Mouse (Mus musculus) liver, adult 2 months (tissue): ENCODE results near the gene Serinc5. TPM values are rescaled to one million over a fixed set of nuclear protein-coding genes. Genes with fewer than 3 reads are reported as not detected.
"Not testable (repeated sequence)": the region's sequence is repeated elsewhere in the genome, so short reads cannot be mapped to it uniquely, and the experiment has no call there.

Experiments used
- DNase-seq: peaks from one replicate; pipeline ENCODE4 v3.0.0-alpha.2; 2011; ENCODE audit warnings: low read depth, low spot score; ENCODE audit errors: extremely low read depth
- H3K27ac ChIP-seq: fragments of 200-500 bp; replicated peaks from 2 replicates; pipeline ENCODE4 v1.5.1; 2012; ENCODE audit warnings: low read depth, mild to moderate bottlenecking, control low read depth, inconsistent platforms, low read length; ENCODE audit not compliant: insufficient read depth
- H3K27me3 ChIP-seq: fragments of 200-500 bp; 2 replicates; pipeline ENCODE4 v1.6.1; 2012; ENCODE audit warnings: mild to moderate bottlenecking, moderate library complexity, low read length, inconsistent platforms; ENCODE audit not compliant: control insufficient read depth, insufficient read depth
- H3K36me3 ChIP-seq: fragments of 200-500 bp; 2 replicates; pipeline ENCODE4 v1.6.1; 2012; ENCODE audit warnings: low read length, inconsistent platforms; ENCODE audit not compliant: control insufficient read depth, insufficient read depth
- H3K4me1 ChIP-seq: fragments of 200-500 bp; 2 replicates; pipeline ENCODE4 v1.6.1; 2011; ENCODE audit warnings: low read length; ENCODE audit not compliant: control insufficient read depth, insufficient read depth
- H3K4me3 ChIP-seq: fragments of 200-500 bp; 2 replicates; pipeline ENCODE4 v1.5.1; 2011; ENCODE audit warnings: low read depth, mild to moderate bottlenecking, control low read depth, low read length, moderate library complexity; ENCODE audit not compliant: insufficient read depth
- H3K79me2 ChIP-seq: fragments of 200-500 bp; 2 replicates; pipeline ENCODE4 v1.6.1; 2012; ENCODE audit warnings: inconsistent platforms, mild to moderate bottlenecking, low read length, moderate library complexity; ENCODE audit not compliant: control insufficient read depth, insufficient read depth
- H3K9ac ChIP-seq: fragments of 200-500 bp; 2 replicates; pipeline ENCODE4 v1.6.1; 2012; ENCODE audit warnings: low read depth, mild to moderate bottlenecking, control low read depth, inconsistent platforms, low read length
- CTCF ChIP-seq: fragments of 200-500 bp; IDR thresholded peaks from 2 replicates; pipeline ENCODE4 v1.5.1; 2011; ENCODE audit warnings: low read depth, low read length, control low read depth
- POLR2A ChIP-seq: fragments of 200-500 bp; IDR thresholded peaks from 2 replicates; pipeline ENCODE4 v1.6.1; 2011; ENCODE audit warnings: low read length, control low read depth; ENCODE audit not compliant: insufficient read depth; ENCODE audit errors: extremely low read depth
- WGBS: fragments of 180-500 bp; shearing (Covaris S2); methylation state at CpG from one replicate; pipeline ENCODE4 v1.1.7; 2018; 5-methylcytosine and 5-hydroxymethylcytosine counted together
- polyA plus RNA-seq: library from polyadenylated mRNA; depleted of rRNA; stranded (reverse); fragments of >200 nt; gene quantifications from 2 replicates; pipeline ENCODE4 v1.2.3, GENCODE M21; 2012
- total RNA-seq: library from RNA; depleted of rRNA; stranded (reverse); fragments of >200 nt; gene quantifications from 2 replicates; pipeline ENCODE4 v1.2.3, GENCODE M21; 2014

Gene Serinc5
- total and polyA plus RNA-seq, 2 experiments: 14.3 to 18.0 TPM

GRCm38 (mm10) chr13:92684310-92684709 lies 73.4 kb downstream of the Serinc5 start:
- no peak for DNase-seq
- TF ChIP-seq CTCF (no peak), POLR2A (no peak)
- Histone ChIP-seq H3K4me1 (no peaks in the 10 kb centered on the region), H3K27ac (no peak overlapping the region), H3K36me3 (peaks cover 8% of the 10 kb centered on the region; the same call in 1 of the 2 replicates), H3K9ac (no peak overlapping the region), H3K4me3 (no peak overlapping the region), H3K27me3 (no peaks in the 10 kb centered on the region), H3K79me2 (no peaks in the 10 kb centered on the region)
- WGBS: 78% methylated on average over 4 of the region's 4 CpGs

DNA sequence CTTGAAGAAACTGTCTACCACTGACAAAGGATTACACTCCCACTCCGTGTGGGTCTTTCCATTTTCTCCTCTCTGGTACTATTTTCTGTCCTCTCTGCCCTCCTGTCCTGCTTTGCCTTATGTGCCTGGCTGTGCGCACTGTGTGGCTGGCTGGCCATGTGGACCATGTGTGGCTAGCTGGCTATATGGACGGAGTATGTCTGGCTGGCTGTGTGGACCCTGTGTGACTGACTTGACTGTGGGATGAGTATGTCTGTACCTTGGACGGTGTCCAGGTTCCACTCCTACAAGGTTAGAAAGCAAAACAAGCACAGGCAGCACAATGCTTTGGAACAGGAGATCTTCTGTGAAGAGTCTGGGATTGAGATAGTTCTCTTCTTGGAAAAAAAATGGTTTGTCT lies 74.4 kb downstream of the Serinc5 start:
- DNase-seq: no peak
- Histone ChIP-seq H3K36me3 (peaks cover 8% of the 10 kb centered on the region; the same call in 1 of the 2 replicates), H3K27me3 (no peaks in the 10 kb centered on the region), H3K4me1 (no peaks in the 10 kb centered on the region), H3K27ac (no peak overlapping the region), H3K9ac (no peak overlapping the region), H3K79me2 (no peaks in the 10 kb centered on the region), H3K4me3 (no peak overlapping the region)
- TF ChIP-seq POLR2A (no peak), CTCF (no peak)
- WGBS: 90% methylated on average over 4 of the region's 4 CpGs

GRCm38 (mm10) chr13:92687151-92687550 lies 76.3 kb downstream of the Serinc5 start:
- H3K27me3 ChIP-seq, H3K4me3 ChIP-seq, H3K79me2 ChIP-seq, DNase-seq, H3K4me1 ChIP-seq, H3K27ac ChIP-seq, H3K9ac ChIP-seq: not testable (repeated sequence)
- peaks cover 15% of the 10 kb centered on the region for H3K36me3 ChIP-seq
- WGBS: 94% methylated on average over 1 of the region's 1 CpGs

DNA sequence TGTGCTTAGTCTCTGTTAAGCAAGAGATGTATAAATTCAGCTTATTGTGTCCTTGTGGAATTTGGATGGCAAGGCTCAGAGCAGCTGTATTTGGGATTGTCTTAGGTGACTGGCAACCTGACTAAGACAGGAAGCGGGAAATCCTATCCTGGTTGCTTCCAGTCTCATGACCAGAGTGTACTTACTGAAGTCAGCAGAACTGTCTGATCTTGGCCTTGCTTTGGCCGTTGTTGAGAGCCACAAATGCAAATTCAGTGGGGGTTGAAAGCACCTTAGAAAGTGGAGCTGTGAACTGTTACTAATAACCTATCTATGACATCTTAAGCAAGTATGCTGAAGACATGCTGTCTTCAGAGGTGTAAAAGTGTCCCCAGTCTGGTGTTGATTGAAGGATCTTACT lies 78.2 kb downstream of the Serinc5 start:
- no peaks in the 10 kb centered on the region for H3K4me1 ChIP-seq
- no peaks in the 10 kb centered on the region for H3K79me2 ChIP-seq
- no peak overlapping the region for H3K27ac ChIP-seq
- WGBS: 80% methylated on average over 2 of the region's 2 CpGs
- TF ChIP-seq CTCF (no peak), POLR2A (no peak)
- no peak overlapping the region for H3K4me3 ChIP-seq
- peaks cover 21% of the 10 kb centered on the region for H3K36me3 ChIP-seq
- no peak overlapping the region for H3K9ac ChIP-seq
- no peak for DNase-seq
- H3K27me3 ChIP-seq: no peaks in the 10 kb centered on the region

DNA sequence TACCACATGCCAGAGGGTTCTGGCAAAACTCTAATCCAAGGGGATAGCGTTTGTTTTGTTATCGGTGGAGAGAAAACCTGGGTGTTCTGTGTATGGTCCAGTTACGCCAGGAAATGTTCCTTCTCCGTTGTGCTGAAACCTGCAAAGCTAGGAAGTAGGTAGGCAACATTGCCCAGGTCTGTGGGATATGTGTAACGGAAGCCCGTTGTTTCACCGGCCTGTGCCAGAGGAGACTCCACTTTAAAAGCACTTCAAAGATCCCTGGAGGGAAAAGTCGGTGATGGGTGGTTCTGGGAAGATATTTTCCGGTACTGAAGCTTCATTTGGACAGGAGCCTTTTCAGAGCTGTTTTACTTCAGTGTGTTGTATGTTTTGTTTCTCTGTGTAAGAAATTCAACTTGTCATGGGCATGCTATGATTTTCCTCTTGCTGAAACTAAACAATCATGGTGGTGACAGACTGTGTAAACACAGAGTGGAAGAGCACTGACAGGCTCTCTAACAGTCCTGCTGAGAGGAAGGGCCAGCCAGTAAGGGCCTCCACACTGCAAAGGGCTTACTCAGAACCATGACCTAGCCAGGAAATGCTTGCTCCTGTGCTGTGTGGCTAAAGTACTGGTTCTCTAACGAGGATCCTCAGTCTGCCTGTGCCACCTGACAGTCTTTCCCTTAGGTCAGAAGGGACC lies 83.1 kb downstream of the Serinc5 start:
- Histone ChIP-seq H3K79me2 (no peaks in the 10 kb centered on the region), H3K27ac (no peak overlapping the region), H3K27me3 (no peaks in the 10 kb centered on the region), H3K9ac (no peak overlapping the region), H3K36me3 (peaks cover 15% of the 10 kb centered on the region), H3K4me1 (peaks cover under 1% of the 10 kb centered on the region; the same call in 1 of the 2 replicates), H3K4me3 (no peak overlapping the region)
- TF ChIP-seq POLR2A (no peak), CTCF (no peak)
- no peak for DNase-seq
- WGBS: 85% methylated on average over 10 of the region's 10 CpGs

- TF ChIP-seq POLR2A (no peak), CTCF (no peak)
- no peaks in the 10 kb centered on the region for H3K79me2 ChIP-seq
- H3K9ac ChIP-seq: no peak overlapping the region
- H3K27ac ChIP-seq: no peak overlapping the region
- no peak overlapping the region for H3K4me3 ChIP-seq
- 87% methylated on average over 5 of the region's 5 CpGs for WGBS
- DNase-seq: no peak
- no peaks in the 10 kb centered on the region for H3K27me3 ChIP-seq
- H3K36me3 ChIP-seq: peaks cover 10% of the 10 kb centered on the region
- H3K4me1 ChIP-seq: peaks cover 6% of the 10 kb centered on the region; the same call in 1 of the 2 replicates
These were observed 85.6 kb downstream of the Serinc5 start for GRCm38 (mm10) chr13:92696491-92696939.
